Mouse (Mus musculus) erythroid progenitor cell, adult 5-6 weeks (primary cell): ENCODE results near the gene Phf20. TPM values are rescaled to one million over a fixed set of nuclear protein-coding genes. Genes with fewer than 3 reads are reported as not detected.
A peak's percentile ranks its signal among the peaks of the same experiment; 100 is the strongest.

Experiments used
- ATAC-seq: replicated peaks from 2 replicates; pipeline ENCODE4 v1.8.0; 2016; ENCODE audit warnings: moderate number of reproducible peaks, mild to moderate bottlenecking, moderate TSS enrichment, inconsistent platforms; ENCODE audit not compliant: poor library complexity, low FRiP score, severe bottlenecking
- total RNA-seq, 2 experiments: library from RNA; stranded (forward) in 1 of 2; stranded (reverse) in 1 of 2; fragments of 150-400 nt in 1 of 2; fragments of 186-747, 209-891 nt in 1 of 2; gene quantifications; 2 replicates each; pipeline versions ENCODE4 v1.2.3 to v1.2.4; 2015 to 2017; ENCODE audit warnings: low replicate concordance in 2 of 2

The Phf20 gene
- 1.8 and 15.1 TPM in 2 replicates for total RNA-seq (2015; ENCODE audit: low replicate concordance)
- 14.6 and 15.4 TPM in 2 replicates for total RNA-seq (2017; ENCODE audit: low replicate concordance)

- ATAC-seq: peak; percentile 94
Observed at GRCm38 (mm10) chr2:156196302-156197128, at the start of gene Phf20. Phf20 (plus strand) TSS chr2:156196466.

GRCm38 (mm10) chr2:156147316-156147915 is 48.9 kb upstream of the Phf20 start:
- no peak for ATAC-seq

DNA sequence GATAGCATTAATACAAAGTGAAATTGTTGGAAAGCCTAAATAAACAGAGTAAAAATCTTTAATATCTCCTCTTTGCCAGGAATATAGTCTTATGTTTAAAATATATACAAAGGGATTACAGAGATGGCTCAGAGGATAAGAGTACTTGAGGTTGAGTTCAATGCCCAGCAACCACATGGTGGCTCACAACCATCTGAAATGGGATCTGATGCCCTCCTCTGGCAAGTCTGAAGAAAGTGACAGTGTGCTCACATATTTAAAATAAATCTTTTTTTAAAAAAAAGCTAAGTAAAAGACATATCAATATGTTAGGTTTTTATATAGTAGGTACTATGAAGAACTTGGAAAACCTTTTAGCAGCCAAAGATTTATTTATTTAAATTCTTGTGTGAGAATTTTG is 44.7 kb upstream of the Phf20 start:
- no peak for ATAC-seq

DNA sequence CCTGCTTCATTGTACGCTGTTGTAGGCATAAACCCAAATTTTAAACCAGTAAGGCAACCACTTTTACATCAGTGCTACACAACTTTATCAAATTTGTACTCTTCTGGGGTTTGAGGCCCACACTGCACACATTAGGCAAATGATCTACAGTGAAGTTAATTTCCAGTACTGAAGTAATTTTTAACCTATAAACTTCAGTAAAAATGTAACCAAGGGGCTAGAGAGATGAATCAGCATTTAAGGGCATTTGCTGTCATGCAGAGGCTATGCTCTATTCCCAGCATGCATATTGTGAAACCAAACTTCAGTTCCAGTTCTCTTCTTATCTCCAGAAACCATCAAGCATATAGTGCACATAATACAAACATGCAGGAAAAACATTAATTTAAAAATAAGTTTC is 30.8 kb upstream of the Phf20 start:
- ATAC-seq: no peak

GRCm38 (mm10) chr2:156166557-156166956 is 29.7 kb upstream of the Phf20 start:
- no peak for ATAC-seq

GRCm38 (mm10) chr2:156177079-156177478 is 19.2 kb upstream of the Phf20 start:
- no peak for ATAC-seq

DNA sequence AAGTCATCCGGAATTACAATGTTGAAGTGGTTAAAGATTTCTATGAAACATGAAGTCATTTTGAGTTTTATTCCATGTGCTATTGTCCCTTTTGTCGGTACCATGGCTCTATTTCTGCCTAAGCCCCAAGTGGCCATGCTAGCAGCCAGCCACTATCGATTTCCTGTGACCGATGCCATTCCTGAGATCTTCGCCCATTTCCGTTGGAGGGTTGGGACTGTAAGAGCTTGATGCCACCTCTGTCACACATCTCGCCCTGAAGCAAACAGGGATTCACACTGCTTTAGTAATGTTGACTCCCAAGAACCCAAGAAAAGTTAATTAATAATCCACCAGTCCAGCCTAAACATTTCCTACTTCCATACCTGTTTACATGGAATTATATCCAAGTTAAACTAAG is 18.6 kb upstream of the Phf20 start:
- no peak for ATAC-seq

DNA sequence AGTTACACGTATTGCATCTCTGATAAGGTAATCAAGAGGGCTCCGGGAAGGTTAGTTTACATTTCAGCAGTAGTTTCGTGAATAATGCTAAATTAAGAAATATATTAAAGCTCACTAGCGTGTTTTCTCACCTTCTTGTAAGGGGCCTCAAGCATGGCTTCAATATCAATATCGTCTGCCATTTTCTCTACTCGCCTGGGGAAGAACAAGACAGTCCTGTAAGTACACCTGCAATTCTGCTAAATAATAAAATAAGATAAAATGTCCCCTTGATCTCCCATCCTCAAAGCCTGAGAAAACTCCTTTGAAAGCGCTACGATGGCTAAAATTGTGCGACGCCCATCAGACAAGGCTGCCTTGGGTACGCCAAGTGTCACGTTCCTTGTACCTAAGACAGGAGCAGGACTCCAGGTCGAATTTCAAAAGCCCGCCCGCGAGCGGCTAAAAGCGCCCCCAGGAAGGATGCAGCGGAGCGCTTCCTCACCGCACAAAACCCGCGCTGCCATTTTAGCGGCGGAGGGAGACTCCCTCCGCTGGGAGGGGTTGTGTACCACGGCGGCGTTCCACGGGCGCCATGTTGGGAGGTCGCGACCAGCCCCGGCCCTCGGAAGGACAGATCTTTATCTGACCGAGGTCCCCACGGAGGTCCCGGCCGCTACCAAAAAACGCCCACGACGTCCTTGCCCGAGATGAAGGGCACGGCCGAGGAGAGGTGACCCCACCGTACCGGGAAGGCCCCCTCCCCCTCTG is 17.0 kb upstream of the Phf20 start:
- peak; percentile 75 for ATAC-seq

DNA sequence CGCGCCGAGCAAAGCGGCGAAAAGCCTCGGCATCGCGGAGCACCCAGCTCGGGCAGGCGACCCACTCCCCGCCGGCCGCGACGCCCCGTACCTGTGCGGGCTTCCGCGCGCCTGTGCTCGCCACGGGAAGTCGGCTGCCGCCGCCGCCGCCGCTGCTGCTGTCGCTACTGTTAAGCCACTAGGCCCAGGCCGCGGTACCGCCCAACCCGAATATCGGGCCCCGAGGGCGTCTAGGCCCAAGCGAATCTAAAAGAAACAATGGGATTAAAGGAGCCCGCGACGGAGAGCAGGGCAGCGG is 16.5 kb upstream of the Phf20 start:
- peak; percentile 39 for ATAC-seq

- peak; percentile 90 for ATAC-seq
Observed at GRCm38 (mm10) chr2:156180094-156180821, 16.0 kb upstream of the Phf20 start, which contains the start of gene Rbm39. Rbm39 (minus strand) TSS chr2:156180238.

- ATAC-seq: no peak
Observed at GRCm38 (mm10) chr2:156180824-156181590, 15.3 kb upstream of the Phf20 start.

- ATAC-seq: no peak
Observed at GRCm38 (mm10) chr2:156181592-156181991, 14.7 kb upstream of the Phf20 start.

DNA sequence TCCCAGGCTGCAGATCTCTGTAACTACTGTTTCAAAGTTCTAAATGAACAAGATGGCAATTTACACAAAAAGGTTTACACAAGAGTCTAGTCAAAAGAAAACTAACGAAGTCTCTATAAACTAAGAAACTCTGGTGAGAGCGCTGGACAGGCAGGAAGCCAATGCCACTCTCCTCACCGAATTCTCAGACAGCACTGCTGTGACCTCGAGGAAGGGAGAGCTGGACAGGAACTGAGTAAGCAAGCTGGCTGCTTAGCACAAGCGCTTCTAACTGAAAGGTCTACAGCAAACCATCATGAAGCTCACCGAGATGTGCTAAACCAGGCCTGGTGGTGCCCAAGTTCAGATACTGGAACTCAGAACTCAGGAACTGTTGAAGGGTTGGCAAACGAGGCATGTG is 7.0 kb upstream of the Phf20 start:
- ATAC-seq: 0 out of 2 replicates have a peak, but pooled peaks have one; percentile 17

- ATAC-seq: peak; percentile 66
Observed at GRCm38 (mm10) chr2:156190004-156190896, 6.0 kb upstream of the Phf20 start.

DNA sequence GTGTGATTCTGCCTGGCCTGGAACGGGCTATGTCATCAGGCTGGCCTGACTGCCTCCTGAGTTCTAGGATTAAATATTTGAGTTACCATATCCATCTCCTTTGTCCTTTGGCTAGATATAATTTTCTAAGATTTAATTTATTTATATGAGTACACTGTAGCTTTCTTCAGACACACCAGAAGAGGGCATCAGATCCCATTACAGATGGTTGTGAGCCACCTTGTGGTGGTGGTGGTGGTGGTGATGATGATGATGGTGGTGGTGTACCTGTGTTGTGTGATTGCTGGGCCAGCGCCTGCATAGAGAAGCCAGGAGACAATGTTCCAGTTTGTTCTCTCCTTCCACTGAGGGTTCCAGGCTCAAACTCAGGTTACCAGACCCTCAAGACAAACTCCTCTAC is 4.7 kb upstream of the Phf20 start:
- no peak for ATAC-seq

- no peak for ATAC-seq
Observed at GRCm38 (mm10) chr2:156192068-156192467, 4.2 kb upstream of the Phf20 start.

DNA sequence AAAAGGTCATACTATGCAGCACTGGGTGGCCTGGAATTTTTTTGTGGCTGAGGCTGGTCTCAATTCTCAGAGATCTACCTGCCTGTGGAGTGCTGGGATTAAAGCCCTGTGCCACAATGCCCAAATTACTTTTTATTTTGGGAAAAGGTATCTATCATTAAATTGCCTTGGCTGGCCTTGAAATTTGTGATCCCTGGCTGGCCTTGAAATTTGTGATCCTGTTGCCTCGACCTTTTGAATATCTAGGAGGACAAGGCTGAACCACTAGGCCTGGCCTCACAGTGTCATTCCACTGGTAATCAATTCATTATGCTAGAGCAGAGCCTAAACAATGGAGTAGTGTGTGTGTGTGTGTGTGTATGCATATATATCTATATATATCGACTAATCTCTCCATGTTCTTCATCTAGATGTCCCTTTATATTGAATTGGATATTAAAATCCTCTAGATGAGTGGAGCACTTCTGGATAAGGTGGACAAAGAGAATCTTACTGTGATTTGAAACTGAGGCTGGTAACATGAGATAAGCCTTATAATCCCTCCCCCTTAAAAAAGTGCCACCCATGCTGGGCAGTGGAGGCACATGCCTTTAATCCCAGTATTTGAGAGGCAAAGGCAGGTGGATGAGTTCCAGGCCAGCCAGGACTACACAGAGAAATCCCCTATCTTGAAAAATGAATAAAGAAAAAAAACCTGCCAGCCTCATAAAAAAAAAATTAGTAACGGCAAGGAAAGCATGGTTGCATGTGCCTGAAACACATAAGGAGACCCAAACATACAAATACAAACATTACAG is 3.0 kb upstream of the Phf20 start:
- ATAC-seq: no peak

DNA sequence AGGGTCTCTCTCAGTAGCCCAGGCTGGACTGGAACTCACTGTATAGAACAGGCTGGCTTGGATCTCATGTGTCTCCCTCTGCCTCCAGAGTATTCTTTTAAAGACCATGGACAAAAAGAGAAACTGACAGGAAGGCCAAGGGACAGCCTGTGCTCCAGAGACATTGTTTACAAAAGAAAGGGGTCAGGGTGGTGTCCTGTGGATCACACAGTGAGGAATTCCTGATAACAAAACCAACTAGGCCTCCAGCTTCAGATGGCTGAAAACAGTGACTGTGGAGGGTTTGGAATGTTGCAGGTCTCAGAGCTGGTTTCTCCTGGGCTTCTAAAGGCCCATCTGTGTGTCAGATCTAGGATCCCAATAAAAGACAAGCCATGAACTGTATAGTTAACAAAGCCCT is 1.7 kb upstream of the Phf20 start:
- ATAC-seq: no peak
